Mouse (Mus musculus) CH12.LX (cell line): ENCODE results near the gene Lpin1. TPM values are rescaled to one million over a fixed set of nuclear protein-coding genes. Genes with fewer than 3 reads are reported as not detected.

Source experiments
- DNase-seq: peaks from one replicate; pipeline ENCODE4 v3.0.0-alpha.2; 2013; ENCODE audit errors: extremely low read depth
- H3K27ac ChIP-seq: 2 replicates; pipeline ENCODE4 v1.5.1; 2012; ENCODE audit warnings: low read depth, mild to moderate bottlenecking, control low read depth, moderate library complexity; ENCODE audit not compliant: insufficient read depth
- H3K27me3 ChIP-seq: replicated peaks from 2 replicates; pipeline ENCODE3; 2012; ENCODE audit warnings: inconsistent platforms
- H3K36me3 ChIP-seq, 2 experiments: replicated peaks in 1 of 2; 2 replicates each; pipeline versions ENCODE3 to v1.6.1; 2012; ENCODE audit warnings: inconsistent platforms in 1 of 2, low read length in 1 of 2, mild to moderate bottlenecking in 1 of 2, mixed read lengths in 1 of 2, moderate library complexity in 1 of 2; ENCODE audit not compliant: control insufficient read depth in 1 of 2, insufficient read depth in 1 of 2
- H3K4me1 ChIP-seq, 2 experiments: 2 replicates each; pipeline ENCODE4 v1.6.1; 2012; ENCODE audit warnings: inconsistent platforms in 1 of 2, moderate library complexity in 1 of 2; ENCODE audit not compliant: insufficient read depth in 2 of 2, control insufficient read depth in 1 of 2
- H3K4me2 ChIP-seq: 2 replicates; pipeline ENCODE4 v1.6.1; 2012; ENCODE audit warnings: low read depth, mild to moderate bottlenecking, control low read depth; ENCODE audit not compliant: poor library complexity, insufficient read depth, severe bottlenecking
- H3K4me3 ChIP-seq, 3 experiments: fragments of 150-350 bp in 1 of 3; sonication (generic) in 1 of 3; replicated peaks in 1 of 3; 2 replicates each; pipeline versions ENCODE3 to v1.5.1; 2011 to 2012; ENCODE audit warnings: low read depth in 2 of 3, low read length in 2 of 3, mild to moderate bottlenecking in 2 of 3, moderate library complexity in 2 of 3, control low read depth in 1 of 3, improper control_type of control experiment in 1 of 3, inconsistent platforms in 1 of 3, mixed read lengths in 1 of 3; ENCODE audit not compliant: poor library complexity in 1 of 3
- H3K79me2 ChIP-seq: replicated peaks from 2 replicates; pipeline ENCODE4 v1.6.1; 2012; ENCODE audit warnings: mild to moderate bottlenecking, moderate library complexity; ENCODE audit not compliant: control insufficient read depth, poor library complexity, insufficient read depth, severe bottlenecking; ENCODE audit errors: extremely low read depth
- H3K9ac ChIP-seq: 2 replicates; pipeline ENCODE4 v1.6.1; 2012; ENCODE audit warnings: low read depth, mild to moderate bottlenecking, control low read depth, moderate library complexity; ENCODE audit not compliant: insufficient read depth
- H3K9me3 ChIP-seq: replicated peaks from 2 replicates; pipeline ENCODE3; 2012; ENCODE audit warnings: low read length, inconsistent platforms, mixed read lengths
- BHLHE40 ChIP-seq: IDR thresholded peaks from 2 replicates; pipeline ENCODE4 v1.6.1; 2011; ENCODE audit warnings: mild to moderate bottlenecking, low read depth, low read length, improper control_type of control experiment
- CHD1 ChIP-seq: IDR thresholded peaks from 2 replicates; pipeline ENCODE4 v1.6.1; 2012; ENCODE audit warnings: low read depth, low read length, improper control_type of control experiment, inconsistent platforms
- CTCF ChIP-seq, 2 experiments: IDR thresholded peaks in 1 of 2; conservative IDR thresholded peaks in 1 of 2; 2 replicates each; pipeline ENCODE4 v1.5.1; 2011 to 2012; ENCODE audit warnings: low read depth in 2 of 2, low read length in 2 of 2, improper control_type of control experiment in 1 of 2, inconsistent platforms in 1 of 2, mild to moderate bottlenecking in 1 of 2, moderate library complexity in 1 of 2
- E2F4 ChIP-seq: IDR thresholded peaks from 2 replicates; pipeline ENCODE4 v1.6.1; 2011; ENCODE audit warnings: low read depth, low read length, improper control_type of control experiment; ENCODE audit not compliant: insufficient replicate concordance
- ELF1 ChIP-seq: IDR thresholded peaks from 2 replicates; pipeline ENCODE4 v1.6.1; 2014; ENCODE audit warnings: low read depth, mild to moderate bottlenecking, inconsistent platforms, low read length, improper control_type of control experiment
- EP300 ChIP-seq: IDR thresholded peaks from 2 replicates; pipeline ENCODE4 v1.6.1; 2011; ENCODE audit warnings: low read length, improper control_type of control experiment
- IRF4 ChIP-seq: IDR thresholded peaks from 2 replicates; pipeline ENCODE4 v1.6.1; 2014; ENCODE audit warnings: low read depth, mild to moderate bottlenecking, inconsistent platforms, low read length, improper control_type of control experiment
- MAFK ChIP-seq: IDR thresholded peaks from 2 replicates; pipeline ENCODE4 v1.6.1; 2011; ENCODE audit warnings: low read length, improper control_type of control experiment; ENCODE audit not compliant: insufficient replicate concordance
- MAX ChIP-seq: IDR thresholded peaks from 2 replicates; pipeline ENCODE4 v1.6.1; 2011; ENCODE audit warnings: low read length, improper control_type of control experiment
- MEF2A ChIP-seq: IDR thresholded peaks from 2 replicates; pipeline ENCODE4 v1.6.1; 2014; ENCODE audit warnings: low read depth, mild to moderate bottlenecking, inconsistent platforms, low read length, improper control_type of control experiment, borderline replicate concordance
- NRF1 ChIP-seq: IDR thresholded peaks from 2 replicates; pipeline ENCODE4 v1.6.1; 2014; ENCODE audit warnings: low read depth, mild to moderate bottlenecking, inconsistent platforms, low read length, improper control_type of control experiment, moderate library complexity
- POLR2A ChIP-seq: IDR thresholded peaks from 2 replicates; pipeline ENCODE4 v1.6.1; 2011; ENCODE audit warnings: low read depth, mild to moderate bottlenecking, improper control_type of control experiment, low read length
- RCOR1 ChIP-seq: conservative IDR thresholded peaks from 2 replicates; pipeline ENCODE4 v1.6.1; 2012; ENCODE audit warnings: low read depth, mild to moderate bottlenecking, inconsistent platforms, low read length, improper control_type of control experiment
- SMC3 ChIP-seq: IDR thresholded peaks from 2 replicates; pipeline ENCODE4 v1.6.1; 2011; ENCODE audit warnings: low read depth, low read length, improper control_type of control experiment
- TBP ChIP-seq: conservative IDR thresholded peaks from 2 replicates; pipeline ENCODE4 v1.6.1; 2011; ENCODE audit warnings: low read depth, low read length, improper control_type of control experiment
- TCF12 ChIP-seq: IDR thresholded peaks from 2 replicates; pipeline ENCODE4 v1.6.1; 2014; ENCODE audit warnings: low read depth, mild to moderate bottlenecking, inconsistent platforms, low read length, improper control_type of control experiment
- UBTF ChIP-seq: IDR thresholded peaks from 2 replicates; pipeline ENCODE4 v1.6.1; 2012; ENCODE audit warnings: low read depth, mild to moderate bottlenecking, inconsistent platforms, low read length, improper control_type of control experiment, moderate library complexity
- USF1 ChIP-seq: IDR thresholded peaks from 2 replicates; pipeline ENCODE4 v1.6.1; 2014; ENCODE audit warnings: low read depth, mild to moderate bottlenecking, inconsistent platforms, low read length, improper control_type of control experiment
- USF2 ChIP-seq: conservative IDR thresholded peaks from 2 replicates; pipeline ENCODE4 v1.6.1; 2011; ENCODE audit warnings: low read depth, low read length, improper control_type of control experiment
- ZKSCAN1 ChIP-seq: IDR thresholded peaks from 2 replicates; pipeline ENCODE4 v1.6.1; 2012; ENCODE audit warnings: low read depth, inconsistent platforms, low read length, improper control_type of control experiment, borderline replicate concordance
- ZMIZ1 ChIP-seq: IDR thresholded peaks from 2 replicates; pipeline ENCODE4 v1.6.1; 2012; ENCODE audit warnings: low read depth, mild to moderate bottlenecking, inconsistent platforms, low read length, improper control_type of control experiment
- ZNF384 ChIP-seq: IDR thresholded peaks from 2 replicates; pipeline ENCODE4 v1.6.1; 2012; ENCODE audit warnings: low read depth, low read length, improper control_type of control experiment, inconsistent platforms
- dilution Hi-C: fragments of 300-500 bp; cut with MboI; formaldehyde crosslinking; loops from 2 replicates; pipeline ENCODE4 v1.14.3; 2020; ENCODE audit warnings: low sequenced_read_pairs; ENCODE audit not compliant: extremely low pct_unique_long_range_greater_than_20kb, extremely low pct_ligation_motif_present
- in situ Hi-C: fragments of 300-500 bp; cut with MboI; formaldehyde crosslinking; loops from 3 replicates; pipeline ENCODE4 v1.14.3; 2019; ENCODE audit warnings: low sequenced_read_pairs, low pct_ligation_motif_present, low pct_unique_long_range_greater_than_20kb, mixed read lengths
- polyA plus RNA-seq: library from polyadenylated mRNA; unstranded; fragments of >175 nt; gene quantifications from 2 replicates; pipeline ENCODE4 v1.2.1, GENCODE M21; 2012; ENCODE audit warnings: low read depth; ENCODE audit not compliant: insufficient read length
- total RNA-seq, 2 experiments: library from RNA; depleted of rRNA; stranded (reverse); fragments of 300-350 nt in 1 of 2; fragments of >200 nt in 1 of 2; gene quantifications; 2 replicates each; pipeline ENCODE4 v1.2.3; 2012 to 2014

Lpin1 gene
- total and polyA plus RNA-seq, 3 experiments, result 6.1 to 7.5 (median 6.7) TPM

DNA sequence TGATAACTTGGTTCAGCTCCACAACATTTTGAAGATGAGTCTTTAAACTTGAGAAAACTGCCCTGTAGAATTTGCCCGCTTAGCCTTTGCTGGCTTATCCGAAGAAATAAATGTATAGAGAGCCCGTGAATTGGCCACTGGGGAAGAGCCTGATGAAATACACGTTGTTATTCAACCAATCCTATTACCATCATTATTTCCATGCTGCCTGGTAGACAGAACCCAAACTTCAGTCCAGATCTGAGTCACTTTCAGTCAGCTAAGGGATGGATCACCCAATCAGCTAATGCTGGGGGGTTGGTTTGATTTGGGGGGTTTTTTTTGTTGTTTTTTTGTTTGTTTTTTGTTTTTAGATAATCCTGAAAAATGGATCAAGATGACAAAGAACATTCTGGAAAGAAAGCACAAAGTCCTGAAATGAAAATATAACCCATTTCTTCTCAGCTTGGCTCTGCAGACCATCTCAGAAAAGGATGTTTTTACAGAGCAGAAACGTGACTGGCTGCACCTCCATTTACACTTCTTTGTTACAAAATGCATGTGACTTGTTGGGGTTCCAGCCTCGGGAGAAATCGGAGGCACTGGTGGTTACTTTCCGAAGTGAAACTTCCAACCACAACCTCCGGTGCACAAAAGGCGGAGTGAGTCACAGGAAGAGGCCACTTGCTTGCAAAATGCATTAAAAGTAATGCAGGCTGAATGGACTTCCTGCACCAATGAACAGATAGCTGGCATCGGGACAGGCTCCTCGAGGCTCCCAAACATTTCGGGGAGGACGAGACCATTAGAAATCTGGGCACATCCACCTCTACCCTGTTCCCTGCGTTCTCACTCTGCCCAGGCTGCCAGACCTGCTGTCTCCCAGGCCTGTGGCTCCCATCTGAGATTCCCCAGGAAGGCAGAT is 78.6 kb downstream of the Lpin1 start (continued):
- peak; percentile 90; the same call in 1 of the 2 replicates for TF ChIP-seq CHD1

DNA sequence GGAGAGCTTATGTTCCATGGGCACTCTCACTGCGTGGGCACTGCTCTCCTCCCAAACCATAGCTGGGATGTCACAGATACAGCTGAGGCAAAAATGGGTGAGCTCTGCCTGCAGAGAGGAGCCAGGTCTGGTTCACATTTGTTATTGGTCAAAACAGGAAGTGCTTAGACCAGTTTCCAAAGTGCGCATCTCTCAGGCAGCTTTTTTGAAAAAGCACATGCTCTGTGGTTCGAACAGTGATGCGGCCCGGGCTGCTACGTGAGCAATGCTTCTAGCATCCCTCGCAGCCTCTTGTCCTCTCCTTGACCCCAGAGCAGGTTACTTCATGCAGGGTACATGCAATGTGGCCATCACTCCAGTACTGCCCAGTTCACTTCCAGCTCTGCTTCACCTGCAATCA is 82.1 kb downstream of the Lpin1 start:
- no peak for DNase-seq
- H3K9me3 ChIP-seq, result peaks cover 8% of the 10 kb centered on the region
- H3K4me2 ChIP-seq, result no peak overlapping the region
- H3K36me3 ChIP-seq, result no peaks in the 10 kb centered on the region
- H3K4me1 ChIP-seq, result peaks cover 38 to 64% of the 10 kb centered on the region in 2 experiments
- peak overlapping the region in 1 of 3 experiments; percentile 12 for H3K4me3 ChIP-seq
- H3K27ac ChIP-seq, result no peak overlapping the region
- H3K79me2 ChIP-seq, result no peaks in the 10 kb centered on the region
- dilution Hi-C loops (no loop called here), in situ Hi-C loops (loop anchor here (25.0 kb wide), 1 partner anchor 291 kb away; no protein-coding TSS in a partner anchor)
- TF ChIP-seq MAX (peak; percentile 60), BHLHE40 (0 out of 2 replicates have a peak, but pooled peaks have one; percentile 7), ELF1 (peak; percentile 65), ZNF384 (no peak), EP300 (0 out of 2 replicates have a peak, but pooled peaks have one; percentile 20)
- no peaks in the 10 kb centered on the region for H3K27me3 ChIP-seq
- H3K9ac ChIP-seq, result no peak overlapping the region

DNA sequence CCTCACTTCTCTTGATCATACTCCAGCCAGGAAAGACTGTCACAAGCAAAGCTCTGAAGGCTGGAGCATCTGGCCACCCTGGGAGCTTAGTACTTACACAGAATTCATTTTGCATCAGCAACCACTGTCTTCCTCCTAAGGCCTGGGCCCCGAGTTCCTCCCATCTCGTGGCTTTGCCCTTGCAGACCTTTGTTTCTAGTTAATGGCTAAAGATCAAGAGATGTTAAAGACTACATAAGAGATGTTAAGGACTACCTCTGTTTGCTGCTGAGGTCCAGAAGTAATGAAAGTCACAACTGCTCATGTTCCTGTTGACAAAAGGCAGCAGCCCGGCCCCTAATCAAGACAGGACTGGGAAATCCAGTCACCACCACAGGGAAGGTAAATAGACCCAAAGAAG is 82.8 kb downstream of the Lpin1 start:
- no peak overlapping the region for H3K4me3 ChIP-seq
- DNase-seq, result no peak
- peaks cover 35 to 57% of the 10 kb centered on the region in 2 experiments for H3K4me1 ChIP-seq
- no peak for TF ChIP-seq MEF2A
- no peak for TF ChIP-seq NRF1
- TF ChIP-seq SMC3, result no peak
- TF ChIP-seq CTCF (conservative IDR thresholded peaks at IDR 0.05 in 1 of 2, IDR thresholded peaks at IDR 0.05 in 1 of 2; ENCODE audit: low read depth in 2 of 2, low read length in 2 of 2), result no peak
- TF ChIP-seq IRF4, result no peak
- no peak for TF ChIP-seq BHLHE40
- TF ChIP-seq USF1, result no peak
- TF ChIP-seq UBTF, result no peak
- TF ChIP-seq TCF12, result no peak
- TF ChIP-seq ZMIZ1, result no peak
- TF ChIP-seq TBP, result no peak
- no peak for TF ChIP-seq USF2
- no peak for TF ChIP-seq E2F4
- no peak for TF ChIP-seq CHD1
- TF ChIP-seq RCOR1, result no peak
- no peak for TF ChIP-seq POLR2A
- no peak for TF ChIP-seq MAFK
- TF ChIP-seq MAX, result no peak
- TF ChIP-seq ZKSCAN1, result no peak
- no peaks in the 10 kb centered on the region for H3K36me3 ChIP-seq
- no peak overlapping the region for H3K9ac ChIP-seq
- dilution Hi-C loops, result no loop called here
- H3K9me3 ChIP-seq, result peaks cover 8% of the 10 kb centered on the region
- H3K79me2 ChIP-seq, result no peaks in the 10 kb centered on the region
- in situ Hi-C loops, result loop anchor here (25.0 kb wide), 1 partner anchor 291 kb away; no protein-coding TSS in a partner anchor
- H3K4me2 ChIP-seq, result no peak overlapping the region
- no peaks in the 10 kb centered on the region for H3K27me3 ChIP-seq
- no peak overlapping the region for H3K27ac ChIP-seq
